Mouse (Mus musculus) embryonic facial prominence, embryonic 15.5 days (tissue): Measurements from ENCODE around the gene Entr1. TPM values are rescaled to one million over a fixed set of nuclear protein-coding genes. Genes with fewer than 3 reads are reported as not detected.

Experiments used
- ATAC-seq: fragments of 200-750 bp; cut with Nextera tagmentation; 2 replicates; pipeline ENCODE4 v1.8.0; 2017; ENCODE audit warnings: low read depth, moderate TSS enrichment; ENCODE audit not compliant: insufficient number of reproducible peaks, low FRiP score, low TSS enrichment
- H3K27ac ChIP-seq: fragments of 300-500 bp; sonication (generic); replicated peaks from 2 replicates; pipeline ENCODE4 v1.5.1; 2015; ENCODE audit warnings: mild to moderate bottlenecking, inconsistent platforms
- H3K27me3 ChIP-seq: fragments of 300-500 bp; sonication (generic); 2 replicates; pipeline ENCODE4 v1.6.1; 2015; ENCODE audit warnings: inconsistent platforms
- H3K36me3 ChIP-seq: fragments of 300-500 bp; sonication (generic); 2 replicates; pipeline ENCODE4 v1.6.1; 2015; ENCODE audit warnings: mild to moderate bottlenecking, inconsistent platforms
- H3K4me1 ChIP-seq: fragments of 300-500 bp; sonication (generic); 2 replicates; pipeline ENCODE4 v1.6.1; 2015; ENCODE audit warnings: inconsistent platforms
- H3K4me2 ChIP-seq: fragments of 300-500 bp; sonication (generic); replicated peaks from 2 replicates; pipeline ENCODE4 v1.6.1; 2015; ENCODE audit warnings: mild to moderate bottlenecking, inconsistent platforms
- H3K4me3 ChIP-seq: fragments of 300-500 bp; sonication (generic); replicated peaks from 2 replicates; pipeline ENCODE4 v1.5.1; 2015; ENCODE audit warnings: mild to moderate bottlenecking, inconsistent platforms
- H3K9ac ChIP-seq: fragments of 300-500 bp; sonication (generic); 2 replicates; pipeline ENCODE4 v1.6.1; 2015; ENCODE audit warnings: inconsistent platforms
- H3K9me3 ChIP-seq: fragments of 300-500 bp; sonication (generic); replicated peaks from 2 replicates; pipeline ENCODE4 v1.6.1; 2016; ENCODE audit warnings: inconsistent platforms
- WGBS: fragments of 180-500 bp; shearing (Covaris S2); methylation state at CpG from one replicate; pipeline ENCODE4 v1.1.7; 2015; 5-methylcytosine and 5-hydroxymethylcytosine counted together
- polyA plus RNA-seq: library from polyadenylated mRNA; unstranded; fragments of >200 nt; fragmentation: Nextera tagmentation; extraction: Ambion mirVana; gene quantifications from 2 replicates; pipeline ENCODE4 v1.2.1, GENCODE M21; 2015

The Entr1 gene
- polyA plus RNA-seq = 120 and 141 TPM in 2 replicates

DNA sequence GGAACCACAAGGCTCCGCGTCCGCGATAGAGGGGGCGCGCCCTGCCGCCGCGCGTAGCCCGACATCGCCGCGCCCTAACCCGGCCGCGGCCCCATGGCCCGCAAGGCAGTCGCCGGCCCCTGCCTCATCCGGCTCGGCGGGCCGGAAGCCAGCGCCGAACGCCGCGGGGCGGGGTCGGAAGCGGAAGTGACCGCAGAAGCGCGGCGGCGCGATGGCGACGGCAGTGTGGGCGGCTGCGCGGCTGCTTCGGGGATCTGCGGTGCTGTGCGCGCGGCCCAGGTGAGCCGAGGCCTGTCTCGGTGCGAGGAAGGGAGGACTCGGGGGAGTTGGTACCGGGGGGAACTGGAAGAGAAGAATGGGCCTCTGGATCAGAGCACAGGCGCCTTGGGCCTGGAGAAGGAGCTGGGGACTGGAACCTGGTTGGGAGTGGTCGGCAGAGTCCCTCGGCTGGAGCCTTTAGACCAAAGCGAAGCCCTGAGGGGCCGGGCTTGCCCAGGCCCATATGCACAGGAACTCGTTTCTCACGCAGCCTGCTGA lies at the start of gene Entr1, which contains the start of gene Pmpca:
Entr1 (minus strand) TSS at position 163 of the 537 bp plus-strand sequence.
Pmpca (plus strand) TSS at position 186 of the 537 bp plus-strand sequence.
- under 1% methylated on average over 53 of the region's 60 CpGs for WGBS
- H3K9ac ChIP-seq = peak within 1 kb of the TSS; percentile 80

DNA sequence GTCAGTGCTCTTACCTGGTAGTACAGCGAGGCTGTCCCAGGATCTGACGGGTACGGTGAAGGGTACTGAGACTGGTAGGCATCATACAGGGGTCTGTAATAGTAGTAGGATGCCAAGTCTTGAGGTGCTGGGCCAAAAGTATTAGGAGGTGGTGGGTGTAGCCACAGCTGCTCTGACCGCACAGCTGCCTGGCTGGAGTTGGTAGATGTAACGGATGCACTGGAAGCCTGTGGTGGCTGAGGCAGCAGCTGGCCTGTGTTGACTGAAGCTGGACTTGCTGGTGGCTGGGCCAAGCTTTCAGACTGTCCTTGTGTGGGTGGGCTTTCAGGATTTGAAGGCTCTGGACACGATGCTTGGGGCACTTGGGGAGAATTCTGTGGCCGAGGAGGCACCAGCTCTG lies 49.3 kb upstream of the Entr1 start:
- Histone ChIP-seq H3K4me3 (no peak overlapping the region), H3K9me3 (no peaks in the 10 kb centered on the region), H3K36me3 (peaks cover 81% of the 10 kb centered on the region), H3K9ac (no peak overlapping the region), H3K27ac (no peak overlapping the region), H3K4me1 (peaks cover 25% of the 10 kb centered on the region), H3K27me3 (no peaks in the 10 kb centered on the region), H3K4me2 (no peak overlapping the region)
- WGBS = 83% methylated on average over 7 of the region's 7 CpGs
- ATAC-seq = peak; percentile 31; the same call in 1 of the 2 replicates

More for the DNA sequence above, at the start of gene Entr1, which contains the start of gene Pmpca:
- ATAC-seq = peak; percentile 88
- H3K4me3 ChIP-seq = peak within 1 kb of the TSS; percentile 93
- H3K27ac ChIP-seq = peak within 1 kb of the TSS; percentile 67
- peak within 1 kb of the TSS; percentile 94 for H3K4me2 ChIP-seq
- H3K9me3 ChIP-seq = no peaks in the 10 kb centered on the region
- H3K36me3 ChIP-seq = peaks cover 76% of the 10 kb centered on the region
- H3K27me3 ChIP-seq = no peaks in the 10 kb centered on the region
- peaks cover 22% of the 10 kb centered on the region for H3K4me1 ChIP-seq

DNA sequence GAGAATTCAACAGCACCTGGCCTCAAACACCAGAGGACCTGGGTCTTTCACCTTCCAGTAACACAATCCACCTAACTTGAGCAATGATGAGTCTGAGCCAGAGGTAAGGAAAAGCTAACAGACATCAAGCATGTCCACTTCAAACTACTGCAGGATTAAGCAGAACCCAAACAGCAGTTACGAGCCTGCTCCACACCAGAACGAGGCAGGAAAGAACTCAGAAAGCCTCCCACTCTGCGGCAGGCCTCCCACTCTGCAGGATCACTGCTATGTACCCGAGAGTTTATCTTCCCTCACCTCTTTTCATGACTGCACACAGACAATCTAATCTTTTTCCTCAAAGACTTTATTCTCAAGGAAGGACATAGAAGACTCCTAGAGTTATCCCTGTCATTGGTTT lies 48.1 kb upstream of the Entr1 start:
- no peak overlapping the region for H3K27ac ChIP-seq
- no peak overlapping the region for H3K4me2 ChIP-seq
- no peaks in the 10 kb centered on the region for H3K9me3 ChIP-seq
- H3K36me3 ChIP-seq = peaks cover 91% of the 10 kb centered on the region
- H3K4me1 ChIP-seq = peaks cover 19% of the 10 kb centered on the region
- no peak overlapping the region for H3K9ac ChIP-seq
- 65% methylated on average over 4 of the region's 4 CpGs for WGBS
- H3K27me3 ChIP-seq = no peaks in the 10 kb centered on the region
- ATAC-seq = no peak
- no peak overlapping the region for H3K4me3 ChIP-seq

GRCm38 (mm10) chr2:26434791-26435572 lies 45.9 kb upstream of the Entr1 start:
- Histone ChIP-seq H3K9me3 (no peaks in the 10 kb centered on the region), H3K4me1 (peaks cover 19% of the 10 kb centered on the region), H3K9ac (no peak overlapping the region), H3K4me2 (no peak overlapping the region), H3K27ac (no peak overlapping the region), H3K27me3 (no peaks in the 10 kb centered on the region), H3K4me3 (no peak overlapping the region), H3K36me3 (peaks cover 91% of the 10 kb centered on the region)
- no peak for ATAC-seq
- WGBS = 96% methylated on average over 7 of the region's 7 CpGs

GRCm38 (mm10) chr2:26429851-26430250 lies 40.7 kb upstream of the Entr1 start:
- WGBS = 82% methylated on average over 5 of the region's 5 CpGs
- H3K9ac ChIP-seq = no peak overlapping the region
- no peak for ATAC-seq
- no peaks in the 10 kb centered on the region for H3K9me3 ChIP-seq
- no peaks in the 10 kb centered on the region for H3K4me1 ChIP-seq
- H3K27ac ChIP-seq = no peak overlapping the region
- H3K27me3 ChIP-seq = no peaks in the 10 kb centered on the region
- H3K4me3 ChIP-seq = no peak overlapping the region
- H3K36me3 ChIP-seq = peaks cover 95% of the 10 kb centered on the region
- H3K4me2 ChIP-seq = no peak overlapping the region

GRCm38 (mm10) chr2:26424541-26424940 lies 35.4 kb upstream of the Entr1 start:
- no peak for ATAC-seq

GRCm38 (mm10) chr2:26423086-26423485 lies 34.0 kb upstream of the Entr1 start:
- no peak overlapping the region for H3K9ac ChIP-seq
- no peaks in the 10 kb centered on the region for H3K4me1 ChIP-seq
- no peaks in the 10 kb centered on the region for H3K9me3 ChIP-seq
- no peak for ATAC-seq
- peaks cover 96% of the 10 kb centered on the region for H3K36me3 ChIP-seq
- 84% methylated on average over 1 of the region's 1 CpGs for WGBS
- no peaks in the 10 kb centered on the region for H3K27me3 ChIP-seq
- no peak overlapping the region for H3K4me2 ChIP-seq
- H3K27ac ChIP-seq = no peak overlapping the region
- no peak overlapping the region for H3K4me3 ChIP-seq

More at GRCm38 (mm10) chr2:26424541-26424940, 35.4 kb upstream of the Entr1 start:
- H3K27ac ChIP-seq = no peak overlapping the region
- no peak overlapping the region for H3K4me3 ChIP-seq
- no peak overlapping the region for H3K9ac ChIP-seq
- no peaks in the 10 kb centered on the region for H3K27me3 ChIP-seq
- peaks cover 96% of the 10 kb centered on the region for H3K36me3 ChIP-seq
- no peaks in the 10 kb centered on the region for H3K4me1 ChIP-seq
- H3K9me3 ChIP-seq = no peaks in the 10 kb centered on the region
- no peak overlapping the region for H3K4me2 ChIP-seq
- WGBS = 92% methylated on average over 2 of the region's 2 CpGs

- Histone ChIP-seq H3K4me2 (no peak overlapping the region), H3K4me1 (no peaks in the 10 kb centered on the region), H3K9ac (no peak overlapping the region), H3K9me3 (no peaks in the 10 kb centered on the region), H3K36me3 (peaks cover 98% of the 10 kb centered on the region), H3K27ac (no peak overlapping the region), H3K4me3 (no peak overlapping the region), H3K27me3 (no peaks in the 10 kb centered on the region)
- 96% methylated on average over 2 of the region's 2 CpGs for WGBS
- no peak for ATAC-seq
These were observed 32.9 kb upstream of the Entr1 start for GRCm38 (mm10) chr2:26421969-26422368.

- H3K4me2 ChIP-seq = no peak overlapping the region
- no peak for ATAC-seq
- H3K4me3 ChIP-seq = no peak overlapping the region
- H3K36me3 ChIP-seq = peaks cover 98% of the 10 kb centered on the region
- 85% methylated on average over 1 of the region's 1 CpGs for WGBS
- H3K9me3 ChIP-seq = no peaks in the 10 kb centered on the region
- no peaks in the 10 kb centered on the region for H3K27me3 ChIP-seq
- no peak overlapping the region for H3K27ac ChIP-seq
- H3K4me1 ChIP-seq = no peaks in the 10 kb centered on the region
- H3K9ac ChIP-seq = no peak overlapping the region
These were observed 29.0 kb upstream of the Entr1 start for GRCm38 (mm10) chr2:26418120-26418519.

DNA sequence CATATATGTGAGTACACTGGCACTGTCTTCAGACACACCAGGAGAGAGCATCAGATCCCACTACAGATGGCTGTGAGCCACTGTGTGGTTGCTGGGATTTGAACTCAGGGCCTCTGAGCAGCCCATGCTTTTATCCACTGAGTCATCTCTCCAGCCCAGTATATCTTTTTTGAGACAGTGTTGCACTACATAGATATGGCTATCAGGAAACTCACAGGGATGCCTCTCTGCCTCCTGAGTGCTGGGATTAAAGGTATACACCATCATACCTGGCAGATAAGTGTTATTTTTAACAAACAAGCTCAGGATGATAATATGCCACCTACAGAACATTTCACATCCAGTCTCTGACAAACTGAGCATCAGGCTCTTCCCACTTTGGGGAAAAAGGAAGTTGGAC lies 27.9 kb upstream of the Entr1 start:
- H3K36me3 ChIP-seq = peaks cover 98% of the 10 kb centered on the region
- H3K9ac ChIP-seq = no peak overlapping the region
- H3K27ac ChIP-seq = no peak overlapping the region
- no peak for ATAC-seq
- H3K4me1 ChIP-seq = no peaks in the 10 kb centered on the region
- H3K4me2 ChIP-seq = no peak overlapping the region
- H3K27me3 ChIP-seq = no peaks in the 10 kb centered on the region
- H3K4me3 ChIP-seq = no peak overlapping the region
- H3K9me3 ChIP-seq = no peaks in the 10 kb centered on the region

- 60% methylated on average over 4 of the region's 5 CpGs for WGBS
- Histone ChIP-seq H3K4me3 (no peak overlapping the region), H3K4me2 (no peak overlapping the region), H3K9me3 (no peaks in the 10 kb centered on the region), H3K27ac (peak overlapping the region; percentile 65), H3K9ac (no peak overlapping the region; the same call in 1 of the 2 replicates), H3K4me1 (peaks cover 39% of the 10 kb centered on the region), H3K36me3 (peaks cover 60% of the 10 kb centered on the region), H3K27me3 (no peaks in the 10 kb centered on the region)
- no peak for ATAC-seq
These were observed 21.9 kb upstream of the Entr1 start for GRCm38 (mm10) chr2:26410931-26411411.
